Mouse (Mus musculus) frontal cortex, postnatal 10 days (tissue): ENCODE results near the gene Sptb.
A peak's percentile ranks its signal among the peaks of the same experiment; 100 is the strongest.

ENCODE experiments used
- DNase-seq, 2 experiments: peaks; one replicate each; pipeline ENCODE4 v3.0.0; 2022; ENCODE audit warnings: low spot score in 2 of 2, mixed read lengths in 1 of 2

Sptb gene

GRCm38 (mm10) chr12:76710351-76711100 lies at the start of gene Sptb:
Sptb (minus strand) TSS chr12:76710547.
- peak; percentile 45 to 57 for DNase-seq

- peak; percentile 21 to 22 for DNase-seq
Observed at GRCm38 (mm10) chr12:76752652-76753318, 42.4 kb upstream of the Sptb start.

DNA sequence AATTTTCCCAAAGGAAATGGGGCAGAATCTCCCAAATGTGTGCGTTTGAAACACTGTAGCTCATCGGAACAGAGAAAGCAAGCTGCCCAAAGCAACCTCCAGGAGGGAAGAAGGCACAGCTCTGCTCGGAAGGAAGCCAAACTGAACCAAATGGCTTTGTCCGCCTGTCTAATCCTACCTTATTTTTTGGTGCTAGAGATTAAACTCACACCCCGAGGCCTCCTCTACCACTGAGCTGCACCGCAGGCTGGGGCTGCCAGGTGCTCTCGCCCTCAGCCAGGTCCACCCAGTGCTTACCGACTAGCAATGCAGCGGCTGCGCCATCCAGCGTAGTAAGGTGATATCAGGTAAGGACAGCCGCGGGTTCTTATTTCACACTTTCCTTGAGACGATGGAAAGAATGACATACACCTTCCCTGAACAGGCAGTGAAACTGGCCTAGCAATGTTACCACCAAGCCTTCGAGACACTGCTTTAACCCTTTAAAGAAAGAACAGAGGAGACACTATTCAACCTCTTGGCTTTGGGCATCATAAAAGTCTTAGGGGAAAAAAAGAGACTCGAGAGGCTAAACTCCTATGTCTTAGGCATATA lies 40.6 kb upstream of the Sptb start:
- no peak for DNase-seq

GRCm38 (mm10) chr12:76727955-76728354 lies 17.6 kb upstream of the Sptb start:
- no peak for DNase-seq

DNA sequence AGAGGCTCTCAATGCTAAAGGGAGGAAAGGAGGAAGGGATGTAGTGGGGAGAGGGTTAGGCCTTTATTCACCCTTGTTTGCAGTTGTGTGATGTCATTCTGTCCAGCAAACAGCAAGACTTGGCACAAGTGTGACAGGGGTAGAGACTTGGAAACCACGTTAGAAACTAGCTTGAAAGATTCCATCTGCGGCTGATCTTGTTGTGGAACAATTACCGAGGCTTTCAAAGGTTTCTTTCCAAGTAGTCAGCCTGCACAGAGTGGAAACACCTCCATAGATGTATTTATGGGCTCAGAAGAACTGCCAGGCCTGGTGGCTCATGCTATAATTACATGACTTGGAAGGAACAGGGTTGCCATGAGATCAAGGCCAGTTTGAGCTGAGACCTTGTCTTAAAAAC lies 11.7 kb upstream of the Sptb start:
- no peak for DNase-seq

DNA sequence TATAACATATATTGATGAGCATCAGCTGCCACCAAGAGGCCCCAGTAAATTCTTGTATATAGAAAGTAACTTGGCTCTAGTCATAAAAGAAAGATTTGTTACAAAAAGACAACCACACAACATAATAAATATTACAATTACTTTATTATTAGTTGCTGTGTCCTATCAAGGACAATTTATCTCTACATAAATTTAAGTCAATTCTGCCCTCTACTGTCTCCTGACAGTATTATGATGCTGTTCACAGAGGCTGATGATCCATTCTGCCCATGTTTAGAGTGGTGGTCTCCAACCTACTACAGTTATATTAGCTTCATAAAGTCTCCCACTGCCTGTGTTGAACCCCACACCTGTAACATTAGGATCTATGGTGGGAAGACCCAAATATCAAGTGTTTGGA lies 10.2 kb upstream of the Sptb start:
- DNase-seq, result no peak

GRCm38 (mm10) chr12:76718384-76718783 lies 8.0 kb upstream of the Sptb start:
- DNase-seq, result no peak

GRCm38 (mm10) chr12:76709795-76710350 lies 474 bp downstream of the Sptb start:
- DNase-seq, result peak; percentile 66 to 68

- DNase-seq, result peak in 1 of 2 experiments; percentile 25
Observed at GRCm38 (mm10) chr12:76708956-76709794, 1.2 kb downstream of the Sptb start.

DNA sequence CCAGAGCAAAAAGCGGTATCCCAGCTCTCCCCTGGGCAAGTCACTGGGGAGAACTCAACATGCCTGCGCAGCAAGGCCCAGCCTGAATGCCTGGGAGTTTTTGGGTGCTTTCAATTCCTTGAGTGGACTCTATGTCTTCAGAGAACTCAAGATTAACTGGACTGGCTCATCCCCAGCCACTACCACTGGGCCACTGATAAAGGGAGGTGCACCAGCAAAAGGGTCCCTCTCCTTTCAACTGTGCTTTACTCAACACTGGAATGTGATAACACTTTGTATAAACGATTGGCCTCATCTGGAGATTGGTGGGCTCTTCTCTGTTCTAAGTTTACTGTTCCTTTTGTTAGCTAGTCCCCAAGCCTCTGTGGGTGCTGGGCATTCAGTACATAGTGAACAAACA lies 2.2 kb downstream of the Sptb start:
- DNase-seq, result no peak

DNA sequence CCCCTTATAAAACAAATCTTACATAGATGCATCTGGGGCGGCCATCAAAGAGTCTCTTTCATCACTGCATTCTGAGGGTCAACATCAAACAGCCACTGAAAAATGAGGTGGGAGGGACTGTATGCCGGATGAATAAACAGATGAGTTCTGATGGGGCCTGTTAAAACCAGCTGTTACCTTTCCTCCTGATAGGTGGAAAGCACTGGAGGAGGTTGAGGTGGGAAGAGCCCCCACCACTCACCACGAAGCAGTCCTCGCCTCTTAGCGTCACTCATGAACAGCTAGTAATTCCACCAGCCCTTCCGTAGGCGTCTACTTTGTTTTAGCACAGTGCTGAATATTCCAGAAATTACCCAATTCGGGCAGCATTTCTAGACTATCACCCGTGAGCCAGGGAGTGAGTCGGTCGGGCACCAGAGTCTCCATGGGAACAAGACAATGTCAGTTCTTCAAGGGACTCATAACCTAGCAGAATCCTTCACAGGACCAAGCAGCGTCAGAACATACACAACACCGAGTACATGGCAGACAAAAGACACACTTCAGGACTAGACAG lies 13.9 kb downstream of the Sptb start:
- DNase-seq, result no peak

- DNase-seq, result no peak
Observed at GRCm38 (mm10) chr12:76695773-76696172, 14.6 kb downstream of the Sptb start.

DNA sequence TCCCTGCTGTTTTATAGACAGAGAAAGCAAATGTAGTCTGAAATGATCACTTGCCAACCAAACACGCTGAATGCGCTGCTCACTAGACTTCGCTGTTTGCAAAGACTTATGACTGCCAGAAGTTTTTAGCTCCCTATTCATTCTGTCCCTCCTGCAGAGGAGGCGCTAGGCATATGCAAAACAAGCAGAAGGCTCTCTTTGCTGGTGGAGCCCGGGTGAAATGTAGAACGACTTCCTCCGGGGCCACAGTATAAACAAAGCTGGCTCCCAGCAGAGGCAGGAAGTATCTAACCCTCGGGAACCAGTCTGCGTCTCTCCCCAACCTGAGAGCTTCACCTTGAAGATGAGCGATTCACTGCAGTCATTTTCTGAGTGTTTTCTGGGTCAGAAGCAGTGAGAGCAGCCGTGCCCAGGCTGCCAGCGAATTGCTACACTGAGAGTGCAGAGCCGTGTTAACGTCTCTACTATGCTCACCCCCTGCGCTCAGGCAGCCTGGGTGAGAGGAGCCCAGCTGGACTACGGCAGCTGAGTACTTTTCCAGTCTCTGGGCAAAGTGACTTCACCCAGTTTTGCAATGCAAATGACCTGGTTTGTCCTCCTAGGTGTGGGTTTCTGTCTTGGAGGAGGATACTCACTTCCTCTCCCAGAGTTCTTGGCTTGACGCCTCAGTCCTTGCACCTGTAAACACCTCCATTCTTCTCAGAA lies 15.4 kb downstream of the Sptb start:
- no peak for DNase-seq

GRCm38 (mm10) chr12:76687498-76688200 lies 22.7 kb downstream of the Sptb start:
- DNase-seq, result no peak

- DNase-seq, result no peak
Observed at GRCm38 (mm10) chr12:76685647-76686046, 24.7 kb downstream of the Sptb start.

GRCm38 (mm10) chr12:76684493-76684892 lies 25.9 kb downstream of the Sptb start:
- DNase-seq, result no peak

GRCm38 (mm10) chr12:76681937-76682336 lies 28.4 kb downstream of the Sptb start:
- DNase-seq, result no peak

- no peak for DNase-seq
Observed at GRCm38 (mm10) chr12:76677068-76677467, 33.3 kb downstream of the Sptb start.

- no peak for DNase-seq
Observed at GRCm38 (mm10) chr12:76676477-76676876, 33.9 kb downstream of the Sptb start.

DNA sequence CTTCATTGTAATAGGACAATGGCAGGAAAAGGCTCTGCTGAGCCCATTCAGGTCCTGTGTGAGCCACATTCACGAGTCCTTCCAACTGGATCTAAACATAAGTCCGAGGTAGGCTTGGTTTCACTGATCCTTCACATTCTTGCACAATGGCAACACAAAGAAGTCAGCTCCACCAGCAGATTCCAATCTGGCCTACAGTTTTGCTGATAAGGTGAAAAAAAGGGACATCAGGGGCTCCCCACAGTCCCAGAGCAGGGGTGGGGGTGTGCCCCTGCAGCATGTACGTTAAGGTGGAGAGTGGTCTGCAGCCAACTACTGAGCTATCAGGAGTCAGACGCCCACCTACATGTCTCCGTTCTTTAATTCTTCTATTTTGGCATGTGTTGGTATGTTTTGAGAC lies 35.0 kb downstream of the Sptb start:
- DNase-seq, result no peak
